Mouse (Mus musculus) MEL (cell line): ENCODE results near the gene Vps39. TPM values are rescaled to one million over a fixed set of nuclear protein-coding genes. Genes with fewer than 3 reads are reported as not detected.

Experiments
- DNase-seq: peaks from one replicate; pipeline ENCODE4 v3.0.0; 2011; ENCODE audit warnings: low read depth, low spot score
- H3K27ac ChIP-seq: 2 replicates; pipeline ENCODE4 v1.5.1; 2012; ENCODE audit warnings: low read depth, mild to moderate bottlenecking, control low read depth, low read length, moderate library complexity; ENCODE audit not compliant: control insufficient read depth
- H3K27me3 ChIP-seq, 2 experiments: fragments of 150-350 bp in 1 of 2; sonication (generic) in 1 of 2; 2 replicates each; pipeline ENCODE4 v1.6.1; 2012; ENCODE audit warnings: low read length in 2 of 2, mild to moderate bottlenecking in 2 of 2, improper control_type of control experiment in 1 of 2, moderate library complexity in 1 of 2; ENCODE audit not compliant: insufficient read depth in 2 of 2, control insufficient read depth in 1 of 2
- H3K36me3 ChIP-seq, 2 experiments: 2 replicates each; pipeline ENCODE4 v1.6.1; 2012 to 2014; ENCODE audit warnings: low read length in 2 of 2, improper control_type of control experiment in 1 of 2, inconsistent platforms in 1 of 2, mild to moderate bottlenecking in 1 of 2; ENCODE audit not compliant: insufficient read depth in 2 of 2, control insufficient read depth in 1 of 2
- H3K4me1 ChIP-seq, 2 experiments: fragments of 150-350 bp in 1 of 2; sonication (generic) in 1 of 2; 2 replicates each; pipeline ENCODE4 v1.6.1; 2012; ENCODE audit warnings: low read length in 2 of 2, improper control_type of control experiment in 1 of 2, mild to moderate bottlenecking in 1 of 2; ENCODE audit not compliant: insufficient read depth in 2 of 2, control insufficient read depth in 1 of 2
- H3K4me3 ChIP-seq, 2 experiments: fragments of 150-350 bp in 1 of 2; sonication (generic) in 1 of 2; 2 replicates each; pipeline ENCODE4 v1.5.1; 2012; ENCODE audit warnings: low read depth in 2 of 2, low read length in 2 of 2, mild to moderate bottlenecking in 2 of 2, moderate library complexity in 2 of 2, control low read depth in 1 of 2, improper control_type of control experiment in 1 of 2; ENCODE audit not compliant: control insufficient read depth in 1 of 2, insufficient read depth in 1 of 2
- H3K79me2 ChIP-seq: 2 replicates; pipeline ENCODE4 v1.6.1; 2012; ENCODE audit warnings: mild to moderate bottlenecking, low read length, moderate library complexity; ENCODE audit not compliant: control insufficient read depth, poor library complexity, insufficient read depth
- H3K9ac ChIP-seq: 2 replicates; pipeline ENCODE4 v1.6.1; 2012; ENCODE audit warnings: low read depth, mild to moderate bottlenecking, control low read depth, low read length, moderate library complexity; ENCODE audit not compliant: control insufficient read depth, poor library complexity, severe bottlenecking
- H3K9me3 ChIP-seq: fragments of 150-350 bp; sonication (generic); replicated peaks from 2 replicates; pipeline ENCODE4 v1.6.1; 2012; ENCODE audit warnings: mild to moderate bottlenecking, low read length, improper control_type of control experiment, moderate library complexity; ENCODE audit not compliant: insufficient read depth
- BHLHE40 ChIP-seq: IDR thresholded peaks from 2 replicates; pipeline ENCODE4 v1.6.1; 2012; ENCODE audit warnings: low read depth, mild to moderate bottlenecking, inconsistent platforms, low read length, improper control_type of control experiment, borderline replicate concordance
- CHD1 ChIP-seq: IDR thresholded peaks from 2 replicates; pipeline ENCODE4 v1.6.1; 2012; ENCODE audit warnings: low read depth, mild to moderate bottlenecking, inconsistent platforms, low read length, improper control_type of control experiment
- CTCF ChIP-seq, 3 experiments: IDR thresholded peaks in 2 of 3; conservative IDR thresholded peaks in 1 of 3; 2 replicates each; pipeline ENCODE4 v1.5.1; 2011 to 2012; ENCODE audit warnings: low read length in 3 of 3, low read depth in 2 of 3, mild to moderate bottlenecking in 2 of 3, improper control_type of control experiment in 1 of 3, inconsistent platforms in 1 of 3, mixed read lengths in 1 of 3, moderate library complexity in 1 of 3; ENCODE audit not compliant: control insufficient read depth in 1 of 3, insufficient read depth in 1 of 3, poor library complexity in 1 of 3, severe bottlenecking in 1 of 3
- EP300 ChIP-seq, 2 experiments: IDR thresholded peaks; 2 replicates each; pipeline ENCODE4 v1.6.1; 2011; ENCODE audit warnings: improper control_type of control experiment in 2 of 2, low read length in 2 of 2, low read depth in 1 of 2, mild to moderate bottlenecking in 1 of 2
- HCFC1 ChIP-seq: IDR thresholded peaks from 2 replicates; pipeline ENCODE4 v1.6.1; 2012; ENCODE audit warnings: low read depth, mild to moderate bottlenecking, inconsistent platforms, low read length, improper control_type of control experiment, moderate library complexity
- JUND ChIP-seq: IDR thresholded peaks from 2 replicates; pipeline ENCODE4 v1.6.1; 2011; ENCODE audit warnings: low read depth, mild to moderate bottlenecking, improper control_type of control experiment, low read length
- KAT2A ChIP-seq: conservative IDR thresholded peaks from 2 replicates; pipeline ENCODE4 v1.6.1; 2012; ENCODE audit warnings: low read depth, low read length, improper control_type of control experiment, inconsistent platforms
- MAFK ChIP-seq: IDR thresholded peaks from 2 replicates; pipeline ENCODE4 v1.6.1; 2011; ENCODE audit warnings: low read depth, mild to moderate bottlenecking, low read length, improper control_type of control experiment, borderline replicate concordance
- MAZ ChIP-seq: IDR thresholded peaks from 2 replicates; pipeline ENCODE4 v1.6.1; 2012; ENCODE audit warnings: low read depth, mild to moderate bottlenecking, inconsistent platforms, low read length, improper control_type of control experiment
- MEF2A ChIP-seq: IDR thresholded peaks from 2 replicates; pipeline ENCODE4 v1.6.1; 2014; ENCODE audit warnings: low read depth, mild to moderate bottlenecking, inconsistent platforms, low read length, improper control_type of control experiment; ENCODE audit not compliant: poor library complexity, insufficient replicate concordance, severe bottlenecking; ENCODE audit errors: extremely low read depth
- NELFE ChIP-seq: IDR thresholded peaks from 2 replicates; pipeline ENCODE4 v1.6.1; 2011; ENCODE audit warnings: low read depth, low read length, improper control_type of control experiment
- NRF1 ChIP-seq: IDR thresholded peaks from 2 replicates; pipeline ENCODE4 v1.6.1; 2014; ENCODE audit warnings: low read depth, mild to moderate bottlenecking, inconsistent platforms, low read length, improper control_type of control experiment, moderate library complexity; ENCODE audit not compliant: poor library complexity, insufficient read depth, severe bottlenecking
- POLR2A ChIP-seq, 2 experiments: IDR thresholded peaks; 2 replicates each; pipeline ENCODE4 v1.6.1; 2011 to 2012; ENCODE audit warnings: low read length in 2 of 2, mild to moderate bottlenecking in 2 of 2, control low read depth in 1 of 2, improper control_type of control experiment in 1 of 2, low read depth in 1 of 2, moderate library complexity in 1 of 2; ENCODE audit not compliant: control insufficient read depth in 1 of 2, insufficient read depth in 1 of 2, poor library complexity in 1 of 2
- POLR2AphosphoS5 ChIP-seq: IDR thresholded peaks from 2 replicates; pipeline ENCODE4 v1.6.1; 2012; ENCODE audit warnings: low read depth, borderline replicate concordance, mild to moderate bottlenecking, inconsistent platforms, low read length, moderate library complexity, mixed read lengths
- TCF12 ChIP-seq: IDR thresholded peaks from 2 replicates; pipeline ENCODE4 v1.6.1; 2014; ENCODE audit warnings: low read depth, mild to moderate bottlenecking, inconsistent platforms, low read length, improper control_type of control experiment, moderate library complexity
- UBTF ChIP-seq: IDR thresholded peaks from 2 replicates; pipeline ENCODE4 v1.6.1; 2012; ENCODE audit warnings: low read depth, mild to moderate bottlenecking, inconsistent platforms, low read length, improper control_type of control experiment, moderate library complexity, borderline replicate concordance; ENCODE audit not compliant: insufficient read depth
- USF1 ChIP-seq: IDR thresholded peaks from 2 replicates; pipeline ENCODE4 v1.6.1; 2014; ENCODE audit warnings: low read depth, mild to moderate bottlenecking, inconsistent platforms, low read length, improper control_type of control experiment, moderate library complexity
- USF2 ChIP-seq, 2 experiments: IDR thresholded peaks; 2 replicates each; pipeline ENCODE4 v1.6.1; 2011 to 2012; ENCODE audit warnings: improper control_type of control experiment in 2 of 2, low read length in 2 of 2, borderline replicate concordance in 1 of 2, inconsistent platforms in 1 of 2, low read depth in 1 of 2, mild to moderate bottlenecking in 1 of 2; ENCODE audit not compliant: insufficient read depth in 1 of 2
- ZNF384 ChIP-seq: IDR thresholded peaks from 2 replicates; pipeline ENCODE4 v1.6.1; 2012; ENCODE audit warnings: low read depth, mild to moderate bottlenecking, inconsistent platforms, low read length, improper control_type of control experiment
- polyA plus RNA-seq, 2 experiments: library from polyadenylated mRNA; stranded (reverse) in 1 of 2; unstranded in 1 of 2; fragments of >175 nt in 1 of 2; fragments of >200 nt in 1 of 2; gene quantifications; 2 replicates each; pipeline versions ENCODE4 v1.2.1 to v1.2.4; 2012; ENCODE audit warnings: low replicate concordance in 2 of 2, low read depth in 1 of 2; ENCODE audit not compliant: insufficient read length in 2 of 2, insufficient read depth in 1 of 2, missing spikeins in 1 of 2
- total RNA-seq: library from RNA; depleted of rRNA; stranded (reverse); fragments of 300-350 nt; gene quantifications from 2 replicates; pipeline ENCODE4 v1.2.3, GENCODE M21; 2012

The Vps39 gene
- total and polyA plus RNA-seq, 3 experiments, result 19.6 to 20.9 TPM; not detected in 1

GRCm38 (mm10) chr2:120288401-120288800 is 64.5 kb downstream of the Vps39 start:
- H3K9me3 ChIP-seq, result no peaks in the 10 kb centered on the region
- no peak overlapping the region for H3K9ac ChIP-seq
- TF ChIP-seq NELFE (no peak), KAT2A (no peak), POLR2A (IDR thresholded peaks at IDR 0.05; ENCODE audit: control insufficient read depth in 1 of 2, insufficient read depth in 1 of 2, low read depth in 1 of 2, low read length in 2 of 2, poor library complexity in 1 of 2) (no peak), POLR2AphosphoS5 (no peak), EP300 (IDR thresholded peaks at IDR 0.05; ENCODE audit: low read depth in 1 of 2, low read length in 2 of 2) (no peak), MEF2A (no peak), NRF1 (no peak), CHD1 (no peak), CTCF (IDR thresholded peaks at IDR 0.05 in 2 of 3, conservative IDR thresholded peaks at IDR 0.05 in 1 of 3; ENCODE audit: control insufficient read depth in 1 of 3, insufficient read depth in 1 of 3, low read depth in 2 of 3, low read length in 3 of 3, poor library complexity in 1 of 3, severe bottlenecking in 1 of 3) (no peak), USF2 (IDR thresholded peaks at IDR 0.05; ENCODE audit: borderline replicate concordance in 1 of 2, insufficient read depth in 1 of 2, low read depth in 1 of 2, low read length in 2 of 2) (no peak), USF1 (no peak), HCFC1 (no peak)
- DNase-seq, result no peak
- H3K4me1 ChIP-seq, result no peaks in the 10 kb centered on the region
- H3K79me2 ChIP-seq, result no peaks in the 10 kb centered on the region
- H3K36me3 ChIP-seq, result no peaks in the 10 kb centered on the region
- H3K27ac ChIP-seq, result no peak overlapping the region
- peaks cover 3 to 9% of the 10 kb centered on the region in 2 experiments for H3K27me3 ChIP-seq
- H3K4me3 ChIP-seq, result no peak overlapping the region

- no peaks in the 10 kb centered on the region for H3K79me2 ChIP-seq
- H3K27me3 ChIP-seq, result peaks cover 2 to 5% of the 10 kb centered on the region in 2 experiments; a peak in 3 of 4 replicates
- no peak for DNase-seq
- no peak overlapping the region for H3K9ac ChIP-seq
- H3K4me1 ChIP-seq, result no peaks in the 10 kb centered on the region
- H3K36me3 ChIP-seq, result no peaks in the 10 kb centered on the region
- H3K4me3 ChIP-seq, result no peak overlapping the region
- H3K9me3 ChIP-seq, result no peaks in the 10 kb centered on the region
- TF ChIP-seq UBTF (no peak), JUND (no peak), TCF12 (no peak), MAZ (no peak), MAFK (no peak), BHLHE40 (no peak), ZNF384 (no peak)
- no peak overlapping the region for H3K27ac ChIP-seq
Measured at GRCm38 (mm10) chr2:120285639-120286038, 67.3 kb downstream of the Vps39 start.
